Mouse (Mus musculus) heart, adult 9 months (tissue): ENCODE measurements around the gene Gm8232.
"Not testable (repeated sequence)": the region's sequence is repeated elsewhere in the genome, so short reads cannot be mapped to it uniquely, and the experiment has no call there.

Experiments
- DNase-seq, 2 experiments: peaks; one replicate each; pipeline ENCODE4 v3.0.0; 2022; ENCODE audit warnings: low spot score in 2 of 2

The Gm8232 gene

GRCm38 (mm10) chr14:44433335-44433734, at the start of gene Gm8232:
Gm8232 (plus strand) TSS chr14:44433635.
- DNase-seq, result not testable (repeated sequence)

- not testable (repeated sequence) for DNase-seq
Observed at GRCm38 (mm10) chr14:44384233-44384632, 49.2 kb upstream of the Gm8232 start.

GRCm38 (mm10) chr14:44410588-44410987, 22.8 kb upstream of the Gm8232 start, which contains the start of gene Gm3371:
Gm3371 (minus strand) TSS chr14:44410688.
- DNase-seq, result not testable (repeated sequence)
